Mouse (Mus musculus) CH12.LX (cell line): Measurements from ENCODE around the gene Stag3. TPM values are rescaled to one million over a fixed set of nuclear protein-coding genes. Genes with fewer than 3 reads are reported as not detected.

Source experiments
- DNase-seq: peaks from one replicate; pipeline ENCODE4 v3.0.0-alpha.2; 2013; ENCODE audit errors: extremely low read depth
- H3K27ac ChIP-seq: 2 replicates; pipeline ENCODE4 v1.5.1; 2012; ENCODE audit warnings: low read depth, mild to moderate bottlenecking, control low read depth, moderate library complexity; ENCODE audit not compliant: insufficient read depth
- H3K27me3 ChIP-seq: replicated peaks from 2 replicates; pipeline ENCODE3; 2012; ENCODE audit warnings: inconsistent platforms
- H3K36me3 ChIP-seq, 2 experiments: replicated peaks in 1 of 2; 2 replicates each; pipeline versions ENCODE3 to v1.6.1; 2012; ENCODE audit warnings: inconsistent platforms in 1 of 2, low read length in 1 of 2, mild to moderate bottlenecking in 1 of 2, mixed read lengths in 1 of 2, moderate library complexity in 1 of 2; ENCODE audit not compliant: control insufficient read depth in 1 of 2, insufficient read depth in 1 of 2
- H3K4me1 ChIP-seq, 2 experiments: 2 replicates each; pipeline ENCODE4 v1.6.1; 2012; ENCODE audit warnings: inconsistent platforms in 1 of 2, moderate library complexity in 1 of 2; ENCODE audit not compliant: insufficient read depth in 2 of 2, control insufficient read depth in 1 of 2
- H3K4me2 ChIP-seq: 2 replicates; pipeline ENCODE4 v1.6.1; 2012; ENCODE audit warnings: low read depth, mild to moderate bottlenecking, control low read depth; ENCODE audit not compliant: poor library complexity, insufficient read depth, severe bottlenecking
- H3K4me3 ChIP-seq, 3 experiments: fragments of 150-350 bp in 1 of 3; sonication (generic) in 1 of 3; replicated peaks in 1 of 3; 2 replicates each; pipeline versions ENCODE3 to v1.5.1; 2011 to 2012; ENCODE audit warnings: low read depth in 2 of 3, low read length in 2 of 3, mild to moderate bottlenecking in 2 of 3, moderate library complexity in 2 of 3, control low read depth in 1 of 3, improper control_type of control experiment in 1 of 3, inconsistent platforms in 1 of 3, mixed read lengths in 1 of 3; ENCODE audit not compliant: poor library complexity in 1 of 3
- H3K79me2 ChIP-seq: replicated peaks from 2 replicates; pipeline ENCODE4 v1.6.1; 2012; ENCODE audit warnings: mild to moderate bottlenecking, moderate library complexity; ENCODE audit not compliant: control insufficient read depth, poor library complexity, insufficient read depth, severe bottlenecking; ENCODE audit errors: extremely low read depth
- H3K9ac ChIP-seq: 2 replicates; pipeline ENCODE4 v1.6.1; 2012; ENCODE audit warnings: low read depth, mild to moderate bottlenecking, control low read depth, moderate library complexity; ENCODE audit not compliant: insufficient read depth
- H3K9me3 ChIP-seq: replicated peaks from 2 replicates; pipeline ENCODE3; 2012; ENCODE audit warnings: low read length, inconsistent platforms, mixed read lengths
- BHLHE40 ChIP-seq: IDR thresholded peaks from 2 replicates; pipeline ENCODE4 v1.6.1; 2011; ENCODE audit warnings: mild to moderate bottlenecking, low read depth, low read length, improper control_type of control experiment
- CHD2 ChIP-seq: IDR thresholded peaks from 2 replicates; pipeline ENCODE4 v1.6.1; 2011; ENCODE audit warnings: low read length, improper control_type of control experiment
- CTCF ChIP-seq, 2 experiments: IDR thresholded peaks in 1 of 2; conservative IDR thresholded peaks in 1 of 2; 2 replicates each; pipeline ENCODE4 v1.5.1; 2011 to 2012; ENCODE audit warnings: low read depth in 2 of 2, low read length in 2 of 2, improper control_type of control experiment in 1 of 2, inconsistent platforms in 1 of 2, mild to moderate bottlenecking in 1 of 2, moderate library complexity in 1 of 2
- E2F4 ChIP-seq: IDR thresholded peaks from 2 replicates; pipeline ENCODE4 v1.6.1; 2011; ENCODE audit warnings: low read depth, low read length, improper control_type of control experiment; ENCODE audit not compliant: insufficient replicate concordance
- ELF1 ChIP-seq: IDR thresholded peaks from 2 replicates; pipeline ENCODE4 v1.6.1; 2014; ENCODE audit warnings: low read depth, mild to moderate bottlenecking, inconsistent platforms, low read length, improper control_type of control experiment
- EP300 ChIP-seq: IDR thresholded peaks from 2 replicates; pipeline ENCODE4 v1.6.1; 2011; ENCODE audit warnings: low read length, improper control_type of control experiment
- ETS1 ChIP-seq: conservative IDR thresholded peaks from 2 replicates; pipeline ENCODE4 v1.6.1; 2012; ENCODE audit warnings: low read depth, mild to moderate bottlenecking, inconsistent platforms, low read length, improper control_type of control experiment, moderate library complexity
- HCFC1 ChIP-seq: IDR thresholded peaks from 2 replicates; pipeline ENCODE4 v1.6.1; 2012; ENCODE audit warnings: low read depth, mild to moderate bottlenecking, inconsistent platforms, low read length, improper control_type of control experiment
- IRF4 ChIP-seq: IDR thresholded peaks from 2 replicates; pipeline ENCODE4 v1.6.1; 2014; ENCODE audit warnings: low read depth, mild to moderate bottlenecking, inconsistent platforms, low read length, improper control_type of control experiment
- JUN ChIP-seq: IDR thresholded peaks from 2 replicates; pipeline ENCODE4 v1.6.1; 2011; ENCODE audit warnings: low read depth, mild to moderate bottlenecking, low read length, improper control_type of control experiment, moderate library complexity; ENCODE audit not compliant: insufficient read depth
- KAT2A ChIP-seq: IDR thresholded peaks from 2 replicates; pipeline ENCODE4 v1.6.1; 2012; ENCODE audit warnings: low read length, improper control_type of control experiment, inconsistent platforms; ENCODE audit not compliant: insufficient replicate concordance
- MAX ChIP-seq: IDR thresholded peaks from 2 replicates; pipeline ENCODE4 v1.6.1; 2011; ENCODE audit warnings: low read length, improper control_type of control experiment
- MEF2A ChIP-seq: IDR thresholded peaks from 2 replicates; pipeline ENCODE4 v1.6.1; 2014; ENCODE audit warnings: low read depth, mild to moderate bottlenecking, inconsistent platforms, low read length, improper control_type of control experiment, borderline replicate concordance
- MXI1 ChIP-seq: IDR thresholded peaks from 2 replicates; pipeline ENCODE4 v1.6.1; 2011; ENCODE audit warnings: mild to moderate bottlenecking, low read depth, low read length, improper control_type of control experiment
- NRF1 ChIP-seq: IDR thresholded peaks from 2 replicates; pipeline ENCODE4 v1.6.1; 2014; ENCODE audit warnings: low read depth, mild to moderate bottlenecking, inconsistent platforms, low read length, improper control_type of control experiment, moderate library complexity
- PAX5 ChIP-seq: IDR thresholded peaks from 2 replicates; pipeline ENCODE4 v1.6.1; 2012; ENCODE audit warnings: low read length, inconsistent platforms, mixed read lengths
- RAD21 ChIP-seq: IDR thresholded peaks from 2 replicates; pipeline ENCODE4 v1.6.1; 2011; ENCODE audit warnings: low read depth, mild to moderate bottlenecking, low read length, improper control_type of control experiment, moderate library complexity
- RCOR1 ChIP-seq: conservative IDR thresholded peaks from 2 replicates; pipeline ENCODE4 v1.6.1; 2012; ENCODE audit warnings: low read depth, mild to moderate bottlenecking, inconsistent platforms, low read length, improper control_type of control experiment
- SIN3A ChIP-seq: IDR thresholded peaks from 2 replicates; pipeline ENCODE4 v1.6.1; 2012; ENCODE audit warnings: low read length, improper control_type of control experiment, inconsistent platforms
- TCF12 ChIP-seq: IDR thresholded peaks from 2 replicates; pipeline ENCODE4 v1.6.1; 2014; ENCODE audit warnings: low read depth, mild to moderate bottlenecking, inconsistent platforms, low read length, improper control_type of control experiment
- UBTF ChIP-seq: IDR thresholded peaks from 2 replicates; pipeline ENCODE4 v1.6.1; 2012; ENCODE audit warnings: low read depth, mild to moderate bottlenecking, inconsistent platforms, low read length, improper control_type of control experiment, moderate library complexity
- USF2 ChIP-seq: conservative IDR thresholded peaks from 2 replicates; pipeline ENCODE4 v1.6.1; 2011; ENCODE audit warnings: low read depth, low read length, improper control_type of control experiment
- ZMIZ1 ChIP-seq: IDR thresholded peaks from 2 replicates; pipeline ENCODE4 v1.6.1; 2012; ENCODE audit warnings: low read depth, mild to moderate bottlenecking, inconsistent platforms, low read length, improper control_type of control experiment
- dilution Hi-C: fragments of 300-500 bp; cut with MboI; formaldehyde crosslinking; loops from 2 replicates; pipeline ENCODE4 v1.14.3; 2020; ENCODE audit warnings: low sequenced_read_pairs; ENCODE audit not compliant: extremely low pct_unique_long_range_greater_than_20kb, extremely low pct_ligation_motif_present
- in situ Hi-C: fragments of 300-500 bp; cut with MboI; formaldehyde crosslinking; loops from 3 replicates; pipeline ENCODE4 v1.14.3; 2019; ENCODE audit warnings: low sequenced_read_pairs, low pct_ligation_motif_present, low pct_unique_long_range_greater_than_20kb, mixed read lengths
- polyA plus RNA-seq: library from polyadenylated mRNA; unstranded; fragments of >175 nt; gene quantifications from 2 replicates; pipeline ENCODE4 v1.2.1, GENCODE M21; 2012; ENCODE audit warnings: low read depth; ENCODE audit not compliant: insufficient read length
- total RNA-seq, 2 experiments: library from RNA; depleted of rRNA; stranded (reverse); fragments of 300-350 nt in 1 of 2; fragments of >200 nt in 1 of 2; gene quantifications; 2 replicates each; pipeline ENCODE4 v1.2.3; 2012 to 2014

Gene Stag3
- total and polyA plus RNA-seq, 3 experiments: not detected

GRCm38 (mm10) chr5:138256966-138257584, 23.0 kb upstream of the Stag3 start:
- Histone ChIP-seq H3K27me3 (no peaks in the 10 kb centered on the region), H3K4me2 (peak overlapping the region; percentile 84; the same call in 1 of the 2 replicates), H3K36me3 (peaks cover 38 to 51% of the 10 kb centered on the region in 2 experiments), H3K9ac (no peak overlapping the region), H3K9me3 (peaks cover 2% of the 10 kb centered on the region), H3K4me3 (no peak overlapping the region), H3K79me2 (no peaks in the 10 kb centered on the region), H3K27ac (peak overlapping the region; percentile 4; the same call in 1 of the 2 replicates), H3K4me1 (peaks cover 7 to 52% of the 10 kb centered on the region in 2 experiments; a peak in 3 of 4 replicates)
- TF ChIP-seq IRF4 (no peak), UBTF (no peak), MEF2A (no peak), ETS1 (no peak), BHLHE40 (no peak), USF2 (no peak), MAX (no peak), RAD21 (no peak), JUN (no peak)
- DNase-seq: peak; percentile 48
- in situ Hi-C loops: no loop called here
- dilution Hi-C loops: no loop called here

- in situ Hi-C loops (no loop called here), dilution Hi-C loops (no loop called here)
- Histone ChIP-seq H3K27me3 (no peaks in the 10 kb centered on the region), H3K27ac (0 out of 2 replicates have a peak overlapping the region, but pooled peaks have one; percentile 4), H3K36me3 (peaks cover 42 to 56% of the 10 kb centered on the region in 2 experiments), H3K4me2 (no peak overlapping the region), H3K4me3 (no peak overlapping the region), H3K9me3 (peaks cover 2% of the 10 kb centered on the region), H3K9ac (no peak overlapping the region), H3K79me2 (0 out of 2 replicates have a peak, but pooled peaks cover under 1% of the 10 kb centered on the region), H3K4me1 (peaks cover 11 to 57% of the 10 kb centered on the region in 2 experiments)
- TF ChIP-seq IRF4 (no peak), SIN3A (no peak), TCF12 (no peak), CTCF (conservative IDR thresholded peaks at IDR 0.05 in 1 of 2, IDR thresholded peaks at IDR 0.05 in 1 of 2; ENCODE audit: low read depth in 2 of 2, low read length in 2 of 2) (no peak), E2F4 (no peak), ELF1 (no peak), MXI1 (no peak), HCFC1 (no peak), KAT2A (no peak), RAD21 (no peak), EP300 (no peak), NRF1 (no peak), ZMIZ1 (no peak), RCOR1 (no peak), PAX5 (no peak), MAX (no peak), CHD2 (no peak), BHLHE40 (no peak)
- no peak for DNase-seq
Measured at GRCm38 (mm10) chr5:138257585-138257978, 22.5 kb upstream of the Stag3 start.
